Mouse (Mus musculus) bone marrow, adult 2 months (tissue): ENCODE measurements around the gene Scaf4.

Experiments used
- CTCF ChIP-seq: fragments of 200-500 bp; IDR thresholded peaks from 2 replicates; pipeline ENCODE4 v1.5.1; 2011; ENCODE audit warnings: low read length, control low read depth; ENCODE audit not compliant: control insufficient read depth, insufficient read depth
- POLR2A ChIP-seq: fragments of 200-500 bp; IDR thresholded peaks from 2 replicates; pipeline ENCODE4 v1.6.1; 2011; ENCODE audit warnings: low read depth, mild to moderate bottlenecking, control low read depth, low read length, borderline replicate concordance; ENCODE audit not compliant: control insufficient read depth

DNA sequence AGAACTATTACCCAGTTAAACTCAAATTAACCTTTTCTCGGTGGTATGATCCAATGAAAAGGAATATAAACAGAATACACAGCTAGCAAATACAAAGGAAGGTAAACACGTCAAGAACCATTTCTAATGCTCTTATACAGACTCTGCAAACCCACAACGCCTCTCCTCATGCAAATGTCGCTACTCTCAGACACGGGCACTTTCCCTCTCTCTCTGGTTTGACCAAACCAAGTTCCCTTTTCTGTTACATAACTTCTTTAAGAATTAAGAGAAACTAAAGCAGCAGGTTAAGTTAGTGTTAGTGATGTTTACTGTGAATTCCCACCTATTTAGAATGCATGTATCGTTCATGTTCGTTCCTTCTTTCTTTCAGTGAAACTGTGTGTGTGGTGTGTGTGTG, 25.4 kb downstream of the Scaf4 start:
- TF ChIP-seq CTCF, result no peak
- no peak for TF ChIP-seq POLR2A
